Mouse (Mus musculus): Measurements from ENCODE around the gene Kcnd1.
"Not testable (repeated sequence)": the region's sequence is repeated elsewhere in the genome, so short reads cannot be mapped to it uniquely, and the experiment has no call there.

Gene Kcnd1

DNA sequence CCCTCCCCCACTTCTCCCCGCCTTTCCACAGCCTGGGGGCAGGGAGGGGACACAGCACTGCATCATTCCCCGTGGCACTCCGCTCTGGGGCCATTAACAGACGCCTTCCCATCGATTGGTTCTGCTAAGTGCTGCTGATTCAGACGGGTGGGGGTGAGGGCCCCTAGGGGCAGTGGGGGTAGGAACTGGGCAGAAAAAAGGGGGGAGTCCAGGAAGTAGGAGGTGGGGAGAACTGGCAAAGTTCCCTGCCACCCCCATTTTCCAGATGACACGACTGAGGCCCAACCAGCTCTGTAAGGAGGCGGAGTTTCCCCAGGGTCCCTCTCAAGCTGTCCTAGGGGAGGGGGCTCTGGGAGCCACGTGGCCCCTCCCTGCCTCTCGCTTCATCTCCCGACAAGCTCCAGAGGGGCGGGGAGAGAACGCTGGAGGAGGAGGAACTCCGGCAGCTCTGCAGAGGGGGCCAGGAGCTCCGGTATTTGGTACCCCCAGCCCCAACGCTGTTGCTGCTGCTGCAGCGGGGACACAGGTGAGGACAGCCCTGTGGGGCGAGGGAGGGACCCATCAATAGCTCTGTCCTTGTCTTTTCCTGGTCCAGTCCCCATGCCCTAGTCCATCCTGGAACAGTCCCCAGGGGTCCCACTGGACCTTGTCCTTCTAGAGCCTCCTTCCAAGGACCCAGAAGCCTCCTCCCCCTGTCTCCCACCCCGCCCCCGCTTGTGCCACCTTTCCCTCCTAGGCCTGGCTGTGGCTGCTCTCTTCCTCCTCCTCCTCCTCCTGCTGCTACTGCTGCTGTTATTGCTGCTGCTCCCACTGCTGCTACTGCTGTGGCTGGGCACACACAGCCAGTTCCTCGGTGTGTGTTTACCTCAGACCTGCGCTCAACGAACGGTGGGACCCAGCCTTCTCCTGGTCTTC is at the start of gene Kcnd1:
TSS of gene Kcnd1 (plus strand) at position 425 of the 915 bp plus-strand sequence.
- peak; percentile 85 for DNase-seq (ENCODE audit: low read depth, low spot score)

DNA sequence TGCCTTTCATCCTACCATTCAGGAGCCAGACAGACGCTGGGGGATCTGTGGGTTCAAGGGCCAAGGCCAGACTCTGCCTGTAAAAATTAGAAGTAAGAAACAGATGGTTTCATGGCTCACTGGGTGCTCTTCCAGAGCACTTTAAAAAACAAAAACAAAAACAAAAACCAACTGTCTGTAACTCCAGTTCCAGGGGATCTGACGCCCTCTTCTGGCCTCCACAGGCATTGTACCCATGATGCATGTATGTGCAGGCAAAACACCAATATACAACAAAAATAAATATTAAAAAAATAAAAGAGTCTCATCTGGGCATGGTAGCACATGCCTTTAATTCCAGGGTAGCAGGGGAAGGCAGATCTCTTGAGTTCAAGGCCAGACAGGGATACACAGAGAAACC is 49.3 kb upstream of the Kcnd1 start:
- no peak for DNase-seq (ENCODE audit: low read depth, low spot score)

DNA sequence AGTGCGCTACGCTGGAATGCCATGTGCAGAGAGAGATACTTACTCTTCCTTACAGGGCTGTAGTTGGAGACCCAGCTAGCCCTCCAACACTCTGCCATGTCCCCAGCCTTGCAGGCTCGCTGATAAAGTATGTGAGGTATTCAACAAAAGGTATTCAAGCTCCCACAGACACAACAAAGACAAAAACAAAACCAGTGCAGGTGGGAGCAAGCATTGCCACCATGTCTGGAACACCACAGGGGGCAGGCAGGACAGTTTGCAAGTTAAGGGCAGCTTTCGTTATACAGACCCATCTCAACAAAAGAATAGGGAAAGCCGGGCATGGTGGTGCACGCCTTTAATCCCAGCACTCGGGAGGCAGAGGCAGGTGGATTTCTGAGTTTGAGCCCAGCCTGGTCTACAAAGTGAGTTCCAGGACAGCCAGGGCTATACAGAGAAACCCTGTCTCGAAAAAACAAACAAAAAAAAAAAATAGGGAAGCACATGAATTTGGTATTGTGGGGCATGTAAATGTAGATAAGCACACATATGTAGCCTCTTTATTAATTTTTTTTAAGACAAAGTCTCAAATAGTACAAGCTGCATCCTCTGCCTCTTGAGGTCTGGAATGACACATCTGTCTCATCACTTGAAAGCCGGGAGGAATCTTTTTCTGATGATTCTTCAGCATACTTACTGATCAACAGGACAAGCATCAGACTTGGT is 46.4 kb upstream of the Kcnd1 start:
- DNase-seq (ENCODE audit: low read depth, low spot score): peak; percentile 67

DNA sequence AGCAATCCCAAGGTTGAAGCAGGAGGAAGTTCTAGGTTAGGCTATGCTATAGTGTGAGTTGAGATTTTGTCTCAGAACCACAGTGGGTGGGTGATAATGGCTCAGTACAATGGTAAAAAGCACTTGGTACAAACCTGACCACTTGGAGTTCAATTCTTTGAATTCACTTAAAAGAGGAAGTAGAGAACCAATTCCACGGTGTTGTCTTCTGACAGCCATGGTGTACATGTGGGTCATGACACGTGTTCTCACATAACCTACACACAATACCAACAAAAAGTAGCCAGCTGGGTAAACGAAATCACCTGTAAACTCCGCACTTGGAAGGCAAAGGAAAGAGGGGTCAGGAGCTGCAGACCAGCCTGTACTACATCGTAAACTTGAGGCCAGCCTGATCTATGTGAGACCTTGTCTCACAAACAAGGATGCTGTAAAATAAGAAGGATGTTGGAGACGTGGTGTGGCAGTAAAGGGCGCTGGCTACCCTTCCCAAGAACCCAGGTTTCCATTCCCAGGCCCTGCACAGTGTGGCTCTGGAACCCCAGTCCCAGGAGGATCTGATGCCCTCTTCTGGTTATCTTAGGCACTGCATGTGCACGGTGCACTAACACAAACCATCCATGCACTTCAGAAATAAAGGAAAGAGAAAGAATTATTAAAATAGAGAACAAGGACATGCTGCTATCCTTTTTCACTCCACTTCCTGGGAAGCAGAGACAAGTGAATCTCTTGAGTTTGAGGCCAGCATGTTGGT is 45.6 kb upstream of the Kcnd1 start:
- DNase-seq (ENCODE audit: low read depth, low spot score): peak; percentile 62

DNA sequence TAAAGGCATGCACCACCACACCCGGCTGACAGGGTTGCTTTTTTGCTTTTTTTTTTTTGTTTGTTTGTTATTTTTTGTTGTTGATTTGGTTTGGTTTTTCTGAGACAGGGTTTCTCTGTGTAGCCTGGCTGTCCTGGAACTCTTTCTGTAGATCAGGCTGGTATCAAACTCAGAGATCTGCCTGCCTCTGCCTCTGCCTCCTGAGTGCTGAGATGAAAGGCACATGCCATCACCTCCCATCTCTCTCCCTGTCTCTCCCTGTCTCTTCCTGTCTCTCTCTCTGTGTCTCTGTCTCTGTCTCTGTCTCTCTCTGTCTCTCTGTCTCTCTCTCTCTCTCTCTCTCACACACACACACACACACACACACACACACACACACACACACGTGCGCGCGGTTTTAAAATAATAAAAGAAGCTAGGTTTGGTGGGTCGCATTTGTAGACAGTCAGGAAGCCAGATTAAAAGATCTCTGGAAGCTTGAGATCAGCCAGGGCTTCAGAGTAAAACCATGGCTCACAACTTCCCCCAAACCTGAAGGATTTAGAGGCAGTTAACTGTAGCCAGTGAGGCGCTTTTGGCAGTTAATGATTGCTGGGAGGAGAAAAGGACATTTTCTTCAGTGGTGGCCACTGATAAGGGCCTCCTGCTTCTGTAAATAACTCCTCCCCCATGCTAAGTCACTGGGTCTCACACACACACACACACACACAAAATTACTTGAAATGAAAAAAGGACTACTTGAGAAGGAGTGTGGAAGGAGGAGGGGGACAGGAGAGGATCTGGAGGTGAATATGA is 43.4 kb upstream of the Kcnd1 start:
- DNase-seq (ENCODE audit: low read depth, low spot score): no peak

DNA sequence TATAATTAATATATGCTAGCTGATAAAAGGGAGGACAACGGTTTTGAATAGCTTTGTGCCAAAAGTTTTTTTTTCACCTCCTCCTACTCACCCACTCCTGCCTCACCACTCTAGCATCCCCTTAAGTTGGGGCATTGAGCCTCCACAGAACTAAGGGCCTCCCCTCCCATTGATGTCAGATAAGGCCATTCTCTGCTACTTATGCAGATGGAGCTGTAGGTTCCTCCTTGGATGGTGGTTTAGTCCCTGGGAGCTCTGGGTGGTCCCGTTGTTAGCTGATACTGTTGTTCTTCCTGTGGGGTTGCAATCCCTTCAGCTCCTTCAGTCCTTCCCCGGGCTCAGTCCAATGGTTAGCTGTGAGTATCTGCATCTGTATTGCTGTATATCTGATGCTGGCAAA is 42.8 kb upstream of the Kcnd1 start:
- DNase-seq (ENCODE audit: low read depth, low spot score): no peak

DNA sequence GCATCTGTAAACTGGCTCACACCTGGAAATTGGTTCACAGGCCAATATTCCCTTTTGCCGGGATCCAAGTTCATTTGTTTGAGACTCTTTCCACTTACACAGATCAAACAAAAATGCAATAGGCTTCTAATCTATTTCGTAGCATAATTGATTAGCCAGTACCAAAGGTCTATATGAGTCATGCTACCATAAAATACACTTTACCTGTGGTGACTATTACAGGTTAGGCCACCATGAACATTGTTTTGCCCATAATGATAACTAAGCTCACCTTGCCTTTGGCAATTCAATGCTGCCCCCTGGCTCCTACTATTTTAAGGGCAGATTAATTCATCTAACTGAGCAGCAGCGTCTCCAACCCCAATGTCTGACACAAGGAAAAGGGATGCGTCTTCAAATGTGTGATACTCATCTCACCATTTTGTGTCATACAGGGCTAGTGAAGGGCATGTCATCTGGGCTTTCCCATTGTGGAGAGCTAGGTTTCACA is 39.4 kb upstream of the Kcnd1 start:
- DNase-seq (ENCODE audit: low read depth, low spot score): no peak

DNA sequence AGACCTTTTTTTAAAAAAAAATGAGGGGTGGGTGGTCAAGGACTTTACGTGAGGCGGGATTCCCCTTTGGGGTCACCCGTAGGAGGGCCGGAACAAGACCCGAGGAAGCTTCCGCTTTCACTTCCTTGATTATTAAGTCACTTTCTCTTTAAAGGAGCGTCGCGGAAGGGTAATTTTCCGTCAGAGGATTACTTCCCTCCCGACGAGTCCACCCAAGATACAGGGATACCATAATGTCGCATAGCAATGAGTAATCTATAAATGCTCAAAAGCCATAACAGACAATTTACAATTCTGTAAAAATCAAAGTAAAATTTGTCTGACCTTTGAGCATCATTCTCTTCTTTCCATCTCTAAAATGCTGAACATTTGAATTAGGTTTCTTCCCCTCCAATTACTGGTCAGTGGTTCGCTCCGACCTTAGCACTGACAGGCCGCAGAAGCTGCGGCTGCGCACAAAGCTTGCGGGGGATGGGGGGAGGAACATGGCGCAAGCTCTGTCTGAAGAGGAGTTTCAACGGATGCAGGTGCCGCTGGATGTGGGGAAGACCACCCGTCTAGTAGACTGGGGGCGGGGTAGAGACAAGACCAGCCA is 32.5 kb upstream of the Kcnd1 start, which contains the start of gene Gripap1:
TSS of gene Gripap1 (plus strand) at position 224 of the 595 bp plus-strand sequence.
- peak; percentile 92 for DNase-seq (ENCODE audit: low read depth, low spot score)

DNA sequence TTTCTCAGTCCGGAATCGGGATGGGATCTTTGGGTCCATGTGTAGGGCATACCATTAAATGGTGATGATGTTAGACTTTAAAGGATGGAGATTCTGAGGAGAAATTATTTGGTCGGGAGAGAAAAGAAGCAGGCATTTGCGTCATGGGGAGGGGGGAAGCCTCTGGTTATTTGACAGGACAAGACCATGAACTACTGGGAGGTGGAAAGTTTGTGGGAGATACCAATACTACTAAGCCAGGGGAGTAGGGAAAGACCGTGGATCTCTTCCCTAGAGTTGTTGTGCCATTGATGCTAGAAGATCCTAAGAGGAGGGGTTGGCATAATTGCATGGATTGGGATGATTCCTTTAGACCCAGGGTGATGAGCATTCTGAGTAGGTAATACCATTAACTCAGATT is 31.8 kb upstream of the Kcnd1 start:
- DNase-seq (ENCODE audit: low read depth, low spot score): peak; percentile 15

DNA sequence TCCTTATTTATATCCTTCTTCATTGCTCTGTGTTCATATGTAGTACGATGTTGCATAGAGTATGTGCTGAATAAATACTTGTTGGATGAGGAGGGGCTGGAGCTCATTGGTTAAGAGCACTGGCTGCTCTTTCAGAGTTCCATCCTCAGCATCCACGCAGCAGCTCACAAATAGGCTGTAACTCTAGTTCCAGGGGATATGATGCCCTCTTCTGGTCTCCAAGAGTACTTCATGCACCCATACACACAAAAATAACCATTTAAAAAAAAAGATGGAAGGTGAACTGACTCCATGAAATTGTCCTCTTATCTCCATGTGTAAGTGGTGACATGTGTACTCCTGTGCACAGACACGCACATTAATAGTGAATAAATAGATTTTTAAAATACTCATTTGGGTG is 28.7 kb upstream of the Kcnd1 start:
- DNase-seq (ENCODE audit: low read depth, low spot score): peak; percentile 60

DNA sequence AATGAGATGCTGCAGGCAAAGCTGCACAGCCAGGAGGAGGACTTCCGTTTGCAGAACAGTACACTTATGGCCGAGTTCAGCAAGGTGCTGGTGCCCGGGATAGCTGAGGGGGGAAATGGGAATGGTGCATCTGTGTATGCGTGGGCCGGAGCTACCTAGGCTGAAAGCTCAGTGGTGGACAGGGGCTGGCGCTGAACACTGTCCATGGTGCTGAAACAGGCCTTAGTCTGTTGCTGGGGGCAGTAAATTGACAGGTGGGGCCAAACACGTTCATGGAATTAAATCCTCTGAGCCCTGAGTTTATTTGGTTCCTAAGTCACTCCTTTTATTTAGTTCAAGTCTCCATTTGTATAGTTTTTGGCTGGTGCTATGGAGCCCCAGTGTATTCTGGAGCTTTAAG is 27.1 kb upstream of the Kcnd1 start:
- peak; percentile 49 for DNase-seq (ENCODE audit: low read depth, low spot score)

DNA sequence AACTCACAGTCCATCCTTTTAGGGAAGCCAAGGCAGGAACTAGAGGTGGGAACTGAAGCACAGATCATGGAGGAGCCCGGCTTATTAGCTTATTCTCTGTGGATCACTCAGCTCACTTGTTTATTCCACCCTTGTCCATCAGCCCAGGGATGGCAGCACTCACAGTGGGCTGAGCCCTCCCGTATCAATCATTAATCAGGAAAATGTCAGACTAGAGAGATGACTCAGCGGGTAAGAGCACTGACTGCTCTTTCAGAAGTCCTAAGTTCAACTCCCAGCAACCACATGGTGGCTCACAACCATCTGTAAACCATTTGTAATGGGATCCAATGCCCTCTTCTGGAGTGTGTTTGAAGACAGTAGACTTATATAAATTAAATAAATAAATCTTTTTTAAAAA is 24.8 kb upstream of the Kcnd1 start:
- no peak for DNase-seq (ENCODE audit: low read depth, low spot score)

DNA sequence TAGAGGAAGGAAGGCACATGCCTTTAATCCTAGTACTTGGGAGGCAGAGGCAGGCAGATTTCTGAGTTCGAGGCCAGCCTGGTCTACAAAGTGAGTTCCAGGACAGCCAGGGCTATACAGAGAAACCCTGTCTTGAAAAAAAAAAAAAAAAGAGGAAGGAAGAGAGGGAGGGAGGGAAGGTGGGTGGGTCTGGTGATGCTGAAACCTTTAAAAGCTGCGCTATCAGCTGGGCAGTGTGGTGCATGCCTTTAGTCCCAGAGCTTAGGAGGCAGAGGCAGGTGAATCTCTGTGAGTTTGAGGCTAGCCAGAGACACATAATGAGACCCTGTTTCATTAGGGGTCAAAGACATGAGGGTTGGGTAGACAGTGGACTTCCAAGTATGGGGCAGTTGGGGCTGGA is 19.9 kb upstream of the Kcnd1 start:
- not testable (repeated sequence) for DNase-seq (ENCODE audit: low read depth, low spot score)

DNA sequence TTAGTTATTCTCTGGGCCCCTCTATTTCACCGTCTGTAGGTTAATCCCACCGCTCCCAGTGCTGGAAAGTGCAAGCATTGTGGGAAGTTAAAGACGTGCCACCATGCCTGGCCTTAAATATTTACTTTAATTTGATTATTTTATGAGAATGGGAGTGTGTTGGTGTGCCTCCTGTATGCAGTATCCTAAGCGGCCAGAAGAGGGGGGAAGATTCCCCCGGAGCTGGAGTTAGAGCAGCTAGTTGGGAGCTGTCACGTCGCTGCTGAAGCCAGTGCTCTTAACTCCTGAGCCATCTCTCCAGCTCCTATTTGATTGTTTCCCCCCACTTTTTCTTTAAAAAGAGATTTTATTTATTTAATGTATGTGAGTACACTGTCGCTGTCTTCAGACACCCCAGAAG is 7.1 kb upstream of the Kcnd1 start:
- DNase-seq (ENCODE audit: low read depth, low spot score): peak; percentile 23

GRCm38 (mm10) chrX:7837146-7837545 is 15.1 kb downstream of the Kcnd1 start:
- DNase-seq (ENCODE audit: low read depth, low spot score): no peak

- no peak for DNase-seq (ENCODE audit: low read depth, low spot score)
Measured at GRCm38 (mm10) chrX:7840842-7841162, 18.7 kb downstream of the Kcnd1 start.

DNA sequence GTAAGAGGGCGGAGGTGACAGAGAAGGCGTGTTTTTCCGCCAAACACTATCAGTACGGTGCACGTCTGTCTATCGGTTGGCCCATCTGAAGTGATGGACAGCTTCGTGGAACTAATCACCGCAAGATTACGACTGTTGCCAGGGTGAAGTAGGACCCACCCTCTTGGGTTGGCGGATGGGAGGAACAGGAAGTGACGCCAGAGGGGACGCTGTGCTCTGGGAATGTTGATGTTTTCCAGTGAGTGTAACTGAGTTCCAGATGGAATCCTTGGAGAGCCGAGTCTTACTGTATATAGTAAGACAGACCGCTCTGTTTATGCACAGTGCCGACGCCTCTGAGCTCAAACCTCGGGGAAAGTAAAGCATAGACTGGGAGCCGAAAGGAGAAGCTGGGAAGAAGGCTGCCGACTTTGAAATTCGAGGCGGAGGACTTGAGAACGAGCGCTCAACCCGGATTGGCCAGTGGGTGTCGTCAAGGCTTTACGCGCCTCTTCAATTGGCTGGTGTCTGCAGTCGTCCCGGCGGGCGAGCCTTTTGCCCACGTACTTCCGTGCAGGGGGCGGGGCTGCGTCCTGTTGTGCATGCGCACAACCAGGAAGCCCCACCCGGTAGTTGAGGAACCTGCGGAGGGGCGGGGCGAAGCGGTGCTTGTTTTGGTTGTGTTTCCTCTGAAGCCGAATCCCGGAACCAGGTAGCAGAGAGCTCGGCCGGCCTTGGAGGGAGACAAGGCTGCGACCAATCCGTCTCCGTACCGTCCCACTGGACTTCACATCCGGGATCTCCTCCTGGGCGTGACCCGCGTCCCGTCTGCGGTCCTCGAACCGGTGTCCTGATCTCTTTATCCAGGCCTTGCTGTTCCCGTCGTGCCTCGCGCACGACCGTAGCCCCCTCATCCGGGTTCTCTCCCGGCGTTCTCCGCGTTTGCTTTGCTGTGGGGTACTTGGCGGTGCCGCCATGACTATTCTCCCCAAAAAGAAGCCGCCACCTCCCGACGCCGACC is 19.4 kb downstream of the Kcnd1 start, which contains the start of gene Otud5:
TSS of gene Otud5 (plus strand) at position 202 of the 1,000 bp plus-strand sequence.
- peak; percentile 98 for DNase-seq (ENCODE audit: low read depth, low spot score)

DNA sequence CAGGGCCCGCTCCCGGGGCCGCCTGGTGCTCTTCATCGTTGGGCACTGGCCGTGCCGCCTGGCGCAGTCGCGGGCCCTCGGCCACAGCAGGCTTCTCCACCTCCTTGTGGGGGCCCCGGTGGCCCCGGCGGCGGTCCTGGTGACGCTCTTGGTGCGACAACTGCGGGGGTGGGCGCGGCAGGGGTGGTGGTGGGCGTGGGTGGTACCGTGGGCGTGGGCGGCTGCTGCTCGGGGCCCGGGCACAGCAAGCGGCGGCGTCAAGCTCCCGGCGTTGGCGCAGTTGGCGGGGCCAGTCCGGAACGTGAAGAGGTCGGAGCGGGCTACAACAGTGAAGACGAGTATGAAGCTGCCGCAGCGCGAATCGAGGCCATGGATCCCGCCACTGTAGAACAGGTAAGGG is 20.2 kb downstream of the Kcnd1 start:
- DNase-seq (ENCODE audit: low read depth, low spot score): no peak

- no peak for DNase-seq (ENCODE audit: low read depth, low spot score)
Measured at GRCm38 (mm10) chrX:7847845-7848244, 25.8 kb downstream of the Kcnd1 start.
